ENCODE assay signal across 8 mouse cellular contexts in the genomic region with DNA sequence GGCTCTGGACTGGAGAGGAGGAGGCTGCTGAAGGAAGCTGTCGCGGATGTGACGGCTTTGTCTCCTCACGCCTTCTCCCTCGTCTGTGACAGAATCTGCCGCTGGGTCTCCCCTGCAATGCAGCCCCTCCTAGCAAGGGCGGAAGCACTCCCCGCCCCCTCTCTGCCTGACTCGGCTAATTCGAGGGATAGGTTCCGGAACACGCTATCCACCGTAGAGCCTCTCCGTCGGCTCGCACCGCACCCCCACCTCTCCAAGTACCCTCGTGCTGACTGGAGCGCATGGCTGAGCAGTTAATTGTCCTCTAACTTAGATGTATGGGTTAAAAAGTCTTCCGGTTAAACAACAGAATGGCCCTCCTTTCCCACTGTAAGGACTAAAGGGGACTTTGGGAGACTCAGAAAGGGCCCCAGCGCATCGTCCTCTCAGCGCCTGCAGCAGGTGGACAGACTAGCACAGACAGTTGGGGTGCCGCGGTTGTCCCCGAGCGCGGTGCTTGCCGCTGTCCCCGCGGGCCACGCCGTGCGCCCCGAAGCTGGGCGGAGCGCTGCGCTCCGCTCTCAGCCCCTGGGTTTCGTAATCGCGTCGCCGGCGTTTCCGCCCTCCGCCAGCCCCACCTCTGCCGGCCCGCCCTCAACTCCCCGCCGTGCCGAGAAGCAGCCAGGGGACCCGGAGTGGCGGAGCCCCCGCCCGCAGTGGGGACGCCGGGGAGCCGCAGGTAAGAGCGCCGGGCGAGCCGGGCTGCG. TPM values are rescaled to one million over a fixed set of nuclear protein-coding genes. Genes with fewer than 3 reads are reported as not detected.
A peak's percentile ranks its signal among the peaks of the same experiment; 100 is the strongest.
DNase-seq lines count a peak whose midpoint lies in the region; ATAC-seq and TF ChIP-seq lines count a peak whose summit lies in the region.

A gene (plus strand): TSS at position 585 of the 746 bp plus-strand sequence.

- peaks cover 76% of the 10 kb centered on the region for H3K79me2 ChIP-seq in macrophage (ENCODE audit: inconsistent target)

- H3K4me3 ChIP-seq in hindbrain, postnatal 0 days (ENCODE audit: low read length) = peak within 1 kb of the TSS; percentile 57
- peak within 1 kb of the TSS; percentile 65 for H3K4me3 ChIP-seq in left cerebral cortex, adult 2 months
- H3K4me3 ChIP-seq in macrophage (ENCODE audit: inconsistent target) = peak within 1 kb of the TSS; percentile 97

- H3K27ac ChIP-seq in hindbrain, postnatal 0 days = peak within 1 kb of the TSS; percentile 93
- H3K27ac ChIP-seq in left cerebral cortex, adult 2 months = peak within 1 kb of the TSS; percentile 99
- peak within 1 kb of the TSS; percentile 98 for H3K27ac ChIP-seq in macrophage

- peaks cover 17% of the 10 kb centered on the region; the same call in 1 of the 2 replicates for H3K36me3 ChIP-seq in hindbrain, postnatal 0 days (ENCODE audit: insufficient read depth, low read length)
- H3K36me3 ChIP-seq in macrophage (ENCODE audit: inconsistent target) = peaks cover 17% of the 10 kb centered on the region

- WGBS in hindbrain, postnatal 0 days = under 1% methylated on average over 57 of the region's 64 CpGs
- under 1% methylated on average over 48 of the region's 64 CpGs for WGBS in macrophage (ENCODE audit: missing documents)

- intact Hi-C loops in left cerebral cortex, adult 2 months (cut with DNase I) = loop anchor here (1.0 to 5.0 kb wide), 3 partner anchors 11 to 204 kb away; a partner anchor contains a TSS

- H3K9ac ChIP-seq in hindbrain, postnatal 0 days (replicated peaks; ENCODE audit: low read length) = peak within 1 kb of the TSS; percentile 82

- H3K4me2 ChIP-seq in hindbrain, postnatal 0 days (ENCODE audit: low read depth, low read length) = peak within 1 kb of the TSS; percentile 91

- TF ChIP-seq CTCF in hindbrain, postnatal 0 days (IDR thresholded peaks at IDR 0.05; ENCODE audit: low read depth) = peak; percentile 30; the same call in 1 of the 2 replicates
- no peak for TF ChIP-seq CTCF in left cerebral cortex, adult 2 months (IDR thresholded peaks at IDR 0.05)

- DNase-seq in gastrocnemius, adult 8-10 months (ENCODE audit: low spot score in 2 of 2) = peak; percentile 71 to 81
- DNase-seq in hindbrain, postnatal 0 days (ENCODE audit: low spot score) = peak; percentile 95
- peak; percentile 88 to 89 for DNase-seq in left cerebral cortex, adult 2 months (ENCODE audit: extremely low spot score in 1 of 2, low spot score in 2 of 2)
- DNase-seq in right cerebral cortex, adult 18-20 months = peak; percentile 92
- peak; percentile 85 for DNase-seq in urinary bladder, adult 2 months (ENCODE audit: low spot score)

- no peaks in the 10 kb centered on the region for H3K9me3 ChIP-seq in hindbrain, postnatal 0 days (ENCODE audit: low read length)

- no peaks in the 10 kb centered on the region for H3K27me3 ChIP-seq in hindbrain, postnatal 0 days (ENCODE audit: insufficient read depth, low read length)

- peaks cover 20% of the 10 kb centered on the region for H3K4me1 ChIP-seq in hindbrain, postnatal 0 days (ENCODE audit: insufficient read depth, low read length)

- ATAC-seq in activated CD4-positive, CD25-positive, alpha-beta regulatory T cell, adult 4 months = peak; percentile 75
- peak; percentile 73 for ATAC-seq in common myeloid progenitor, adult 5-6 weeks (replicated peaks; ENCODE audit: low read depth, poor library complexity, severe bottlenecking)
- ATAC-seq in hindbrain, postnatal 0 days = peak; percentile 88

RNA-seq across cellular contexts. Expression of the gene that starts here (rescaled TPM):
- 100 to 1,000 TPM; 258 to 260 TPM for polyA plus RNA-seq in activated CD4-positive, CD25-positive, alpha-beta regulatory T cell, adult 4 months (2017; shearing (Covaris generic))
- total RNA-seq in common myeloid progenitor, adult 5-6 weeks (2017) = 55.4 and 57.6 TPM in 2 replicates
- 10 to 100 TPM; 13.7 to 18.3 (median 15.0) TPM for total RNA-seq in gastrocnemius, adult 8-10 months (2022)
- 60.4 and 62.4 TPM in 2 replicates for total RNA-seq in hindbrain, postnatal 0 days (2014; rRNA removed)
- 54.0 and 56.4 TPM in 2 replicates for polyA plus RNA-seq in hindbrain, postnatal 0 days (2015; fragmentation: Nextera tagmentation; extraction: Ambion mirVana)
- total RNA-seq in left cerebral cortex, adult 2 months (2021) = 10 to 100 TPM; 67.5 to 70.3 TPM
- 10 to 100 TPM; 14.6 to 85.1 (median 49.2) TPM for total RNA-seq in macrophage (2018; cell fraction: chromatin; rRNA removed)
- 100 to 1,000 TPM in 15 of 26 experiments, 10 to 100 TPM in 11; 76.8 to 116 (median 101) TPM for total RNA-seq in macrophage (2018; cell fraction: cytosol; rRNA removed)
- 100 to 1,000 TPM in 4 of 26 experiments, 10 to 100 TPM in 22; 26.6 to 118 (median 72.6) TPM for total RNA-seq in macrophage (2018; cell fraction: nucleus; rRNA removed)
- 76.1 to 100 TPM (median 91.6 TPM) in 3 replicates for polyA plus RNA-seq in macrophage (2018)
- polyA plus RNA-seq in urinary bladder, adult 2 months (2012; rRNA removed) = 77.2 and 92.7 TPM in 2 replicates

Comparison
In these comparisons a context has a peak if more than half of its experiments do, and no peak if none do; other contexts are left out.
1. Peak in every context shown above with its lines: DNase-seq, ATAC-seq, H3K4me3 ChIP-seq and H3K27ac ChIP-seq.